Mouse (Mus musculus) neural tube, embryonic 11.5 days (tissue): ENCODE measurements around the gene Zfp366. TPM values are rescaled to one million over a fixed set of nuclear protein-coding genes. Genes with fewer than 3 reads are reported as not detected.

Source experiments
- ATAC-seq: fragments of 200-750 bp; cut with Nextera tagmentation; 2 replicates; pipeline ENCODE4 v1.8.0; 2017; ENCODE audit warnings: moderate number of reproducible peaks, mild to moderate bottlenecking, moderate TSS enrichment, moderate library complexity; ENCODE audit not compliant: insufficient read depth, low FRiP score, low TSS enrichment
- DNase-seq: peaks from one replicate; pipeline ENCODE4 v3.0.0-alpha.2; 2015; ENCODE audit warnings: low spot score
- H3K27ac ChIP-seq: fragments of 300-500 bp; sonication (generic); 2 replicates; pipeline ENCODE4 v1.5.1; 2014; ENCODE audit warnings: low read depth, mild to moderate bottlenecking, low read length
- H3K27me3 ChIP-seq: fragments of 300-500 bp; sonication (generic); 2 replicates; pipeline ENCODE4 v1.6.1; 2014; ENCODE audit warnings: mild to moderate bottlenecking, low read length, mixed read lengths; ENCODE audit not compliant: control insufficient read depth, insufficient read depth
- H3K36me3 ChIP-seq: fragments of 300-500 bp; sonication (generic); 2 replicates; pipeline ENCODE4 v1.6.1; 2014; ENCODE audit warnings: mild to moderate bottlenecking, low read length, moderate library complexity, mixed read lengths; ENCODE audit not compliant: control insufficient read depth, insufficient read depth
- H3K4me1 ChIP-seq: fragments of 300-500 bp; sonication (generic); 2 replicates; pipeline ENCODE4 v1.6.1; 2014; ENCODE audit warnings: low read length, mixed read lengths; ENCODE audit not compliant: control insufficient read depth, insufficient read depth
- H3K4me2 ChIP-seq: fragments of 300-500 bp; sonication (generic); 2 replicates; pipeline ENCODE4 v1.6.1; 2014; ENCODE audit warnings: low read depth, mild to moderate bottlenecking, moderate library complexity
- H3K4me3 ChIP-seq: fragments of 300-500 bp; sonication (generic); 2 replicates; pipeline ENCODE4 v1.5.1; 2014; ENCODE audit warnings: low read depth, low read length
- H3K9ac ChIP-seq: fragments of 300-500 bp; sonication (generic); 2 replicates; pipeline ENCODE4 v1.6.1; 2014; ENCODE audit warnings: mild to moderate bottlenecking, low read length
- H3K9me3 ChIP-seq: fragments of 300-500 bp; sonication (generic); 2 replicates; pipeline ENCODE4 v1.6.1; 2016; ENCODE audit warnings: low read length; ENCODE audit not compliant: control insufficient read depth
- WGBS: fragments of 180-500 bp; shearing (Covaris S2); extraction: QIAGEN DNeasy Blood & Tissue Kit; methylation state at CpG from one replicate; pipeline ENCODE4 v1.1.7; 2014; 5-methylcytosine and 5-hydroxymethylcytosine counted together
- polyA plus RNA-seq: library from polyadenylated mRNA; unstranded; fragments of >200 nt; fragmentation: Nextera tagmentation; extraction: Ambion mirVana; gene quantifications from 2 replicates; pipeline ENCODE4 v1.2.1, GENCODE M21; 2014

Zfp366 gene
- polyA plus RNA-seq = 0.85 and 1.2 TPM in 2 replicates

- DNase-seq = no peak
- Histone ChIP-seq H3K27me3 (no peaks in the 10 kb centered on the region), H3K4me1 (no peaks in the 10 kb centered on the region), H3K9me3 (no peaks in the 10 kb centered on the region), H3K27ac (no peak within 1 kb of the TSS), H3K9ac (no peak within 1 kb of the TSS), H3K4me3 (no peak within 1 kb of the TSS), H3K36me3 (no peaks in the 10 kb centered on the region), H3K4me2 (no peak within 1 kb of the TSS)
- ATAC-seq = no peak
- 61% methylated on average over 11 of the region's 11 CpGs for WGBS
These were observed at the start of gene Zfp366 for GRCm38 (mm10) chr13:99184155-99184886. Gene Zfp366, plus strand, starts transcription at chr13:99184823.

GRCm38 (mm10) chr13:99138351-99139255 is 46.0 kb upstream of the Zfp366 start:
- no peak for ATAC-seq
- Histone ChIP-seq H3K4me2 (no peak overlapping the region), H3K4me1 (no peaks in the 10 kb centered on the region), H3K9ac (no peak overlapping the region), H3K27me3 (no peaks in the 10 kb centered on the region), H3K36me3 (no peaks in the 10 kb centered on the region), H3K9me3 (no peaks in the 10 kb centered on the region), H3K4me3 (no peak overlapping the region), H3K27ac (no peak overlapping the region)
- WGBS = 94% methylated on average over 12 of the region's 12 CpGs
- no peak for DNase-seq

- no peaks in the 10 kb centered on the region for H3K27me3 ChIP-seq
- no peaks in the 10 kb centered on the region for H3K9me3 ChIP-seq
- DNase-seq (no peak), ATAC-seq (no peak)
- WGBS = 80% methylated on average over 13 of the region's 13 CpGs
- H3K9ac ChIP-seq = no peak overlapping the region
- H3K36me3 ChIP-seq = no peaks in the 10 kb centered on the region
- no peak overlapping the region for H3K4me3 ChIP-seq
- no peak overlapping the region for H3K27ac ChIP-seq
- H3K4me1 ChIP-seq = peaks cover 8% of the 10 kb centered on the region
- H3K4me2 ChIP-seq = no peak overlapping the region
These were observed 38.2 kb upstream of the Zfp366 start for GRCm38 (mm10) chr13:99146355-99146871.

- 72% methylated on average over 6 of the region's 6 CpGs for WGBS
- Histone ChIP-seq H3K4me1 (peaks cover 13% of the 10 kb centered on the region), H3K27me3 (no peaks in the 10 kb centered on the region), H3K4me3 (no peak overlapping the region), H3K27ac (no peak overlapping the region), H3K36me3 (no peaks in the 10 kb centered on the region), H3K9ac (no peak overlapping the region), H3K4me2 (no peak overlapping the region), H3K9me3 (no peaks in the 10 kb centered on the region)
- no peak for ATAC-seq
- DNase-seq = no peak
These were observed 36.9 kb upstream of the Zfp366 start for GRCm38 (mm10) chr13:99147645-99148111.

GRCm38 (mm10) chr13:99149551-99150305 is 34.9 kb upstream of the Zfp366 start:
- Histone ChIP-seq H3K27me3 (no peaks in the 10 kb centered on the region), H3K27ac (no peak overlapping the region), H3K9ac (no peak overlapping the region), H3K36me3 (no peaks in the 10 kb centered on the region), H3K9me3 (no peaks in the 10 kb centered on the region), H3K4me1 (peaks cover 13% of the 10 kb centered on the region), H3K4me3 (no peak overlapping the region), H3K4me2 (no peak overlapping the region)
- no peak for ATAC-seq
- WGBS = 33% methylated on average over 14 of the region's 14 CpGs
- DNase-seq = no peak

GRCm38 (mm10) chr13:99150626-99151025 is 34.0 kb upstream of the Zfp366 start:
- DNase-seq = no peak
- no peak for ATAC-seq
- no peak overlapping the region for H3K27ac ChIP-seq
- H3K4me3 ChIP-seq = no peak overlapping the region
- H3K9me3 ChIP-seq = no peaks in the 10 kb centered on the region
- peaks cover 13% of the 10 kb centered on the region for H3K4me1 ChIP-seq
- H3K4me2 ChIP-seq = no peak overlapping the region
- no peaks in the 10 kb centered on the region for H3K36me3 ChIP-seq
- H3K27me3 ChIP-seq = no peaks in the 10 kb centered on the region
- no peak overlapping the region for H3K9ac ChIP-seq
- WGBS = 85% methylated on average over 6 of the region's 6 CpGs

- Histone ChIP-seq H3K4me1 (peaks cover 13% of the 10 kb centered on the region), H3K9me3 (no peaks in the 10 kb centered on the region), H3K27ac (no peak overlapping the region), H3K9ac (no peak overlapping the region), H3K27me3 (no peaks in the 10 kb centered on the region), H3K4me3 (no peak overlapping the region), H3K36me3 (no peaks in the 10 kb centered on the region), H3K4me2 (no peak overlapping the region)
- ATAC-seq = peak; percentile 27; the same call in 1 of the 2 replicates
- WGBS = 37% methylated on average over 8 of the region's 8 CpGs
- DNase-seq = no peak
These were observed 33.5 kb upstream of the Zfp366 start for GRCm38 (mm10) chr13:99151121-99151520.

- Histone ChIP-seq H3K4me3 (no peak overlapping the region), H3K36me3 (no peaks in the 10 kb centered on the region), H3K4me2 (peak overlapping the region; percentile 7; the same call in 1 of the 2 replicates), H3K4me1 (peaks cover 13% of the 10 kb centered on the region), H3K27ac (no peak overlapping the region), H3K9me3 (no peaks in the 10 kb centered on the region), H3K9ac (no peak overlapping the region), H3K27me3 (no peaks in the 10 kb centered on the region)
- DNase-seq (no peak), ATAC-seq (no peak)
- 18% methylated on average over 18 of the region's 18 CpGs for WGBS
These were observed 32.2 kb upstream of the Zfp366 start for GRCm38 (mm10) chr13:99152305-99152930.
